Mouse (Mus musculus): Measurements from ENCODE around the gene Gm2075.
"Not testable (repeated sequence)": the region's sequence is repeated elsewhere in the genome, so short reads cannot be mapped to it uniquely, and the experiment has no call there.

The Gm2075 gene

GRCm38 (mm10) chr12:88011548-88011947 lies at the start of gene Gm2075:
Gm2075 (plus strand) TSS chr12:88011848.
- H3K27me3 ChIP-seq (ENCODE audit: insufficient read depth, low read length); H3K36me3 ChIP-seq (ENCODE audit: insufficient read depth, low read length); H3K4me1 ChIP-seq (replicated peaks; ENCODE audit: low read depth, low read length); H3K9me3 ChIP-seq (ENCODE audit: low read length); H3K4me3 ChIP-seq (replicated peaks; ENCODE audit: low read length): not testable (repeated sequence)

GRCm38 (mm10) chr12:87984000-87984399 lies 27.6 kb upstream of the Gm2075 start:
- not testable (repeated sequence) for H3K9me3 ChIP-seq (ENCODE audit: low read length); H3K36me3 ChIP-seq (ENCODE audit: insufficient read depth, low read length); H3K4me3 ChIP-seq (replicated peaks; ENCODE audit: low read length); H3K4me1 ChIP-seq (replicated peaks; ENCODE audit: low read depth, low read length); H3K27me3 ChIP-seq (ENCODE audit: insufficient read depth, low read length)
- 0 out of 2 replicates have a peak, but pooled peaks have one; percentile 8 for TF ChIP-seq CTCF (conservative IDR thresholded peaks at IDR 0.05; ENCODE audit: low read length)

GRCm38 (mm10) chr12:88004118-88004517 lies 7.5 kb upstream of the Gm2075 start:
- not testable (repeated sequence) for H3K27me3 ChIP-seq (ENCODE audit: insufficient read depth, low read length); H3K36me3 ChIP-seq (ENCODE audit: insufficient read depth, low read length); H3K4me3 ChIP-seq (replicated peaks; ENCODE audit: low read length); H3K4me1 ChIP-seq (replicated peaks; ENCODE audit: low read depth, low read length); H3K9me3 ChIP-seq (ENCODE audit: low read length)

- not testable (repeated sequence) for H3K36me3 ChIP-seq (ENCODE audit: insufficient read depth, low read length); H3K27me3 ChIP-seq (ENCODE audit: insufficient read depth, low read length); H3K4me1 ChIP-seq (replicated peaks; ENCODE audit: low read depth, low read length); H3K9me3 ChIP-seq (ENCODE audit: low read length); H3K4me3 ChIP-seq (replicated peaks; ENCODE audit: low read length)
Measured at GRCm38 (mm10) chr12:88018671-88019070, 7.0 kb downstream of the Gm2075 start, which contains the start of gene Gm6803. Gm6803 (minus strand) TSS chr12:88018771.

- not testable (repeated sequence) for H3K36me3 ChIP-seq (ENCODE audit: insufficient read depth, low read length); H3K4me1 ChIP-seq (replicated peaks; ENCODE audit: low read depth, low read length); H3K27me3 ChIP-seq (ENCODE audit: insufficient read depth, low read length); H3K9me3 ChIP-seq (ENCODE audit: low read length); H3K4me3 ChIP-seq (replicated peaks; ENCODE audit: low read length)
Measured at GRCm38 (mm10) chr12:88026704-88027103, 15.1 kb downstream of the Gm2075 start, which contains the start of gene Gm2056. Gm2056 (plus strand) TSS chr12:88027004.

GRCm38 (mm10) chr12:88032250-88032649 lies 20.6 kb downstream of the Gm2075 start:
- H3K27me3 ChIP-seq (ENCODE audit: insufficient read depth, low read length); H3K4me3 ChIP-seq (replicated peaks; ENCODE audit: low read length); H3K4me1 ChIP-seq (replicated peaks; ENCODE audit: low read depth, low read length); H3K36me3 ChIP-seq (ENCODE audit: insufficient read depth, low read length): not testable (repeated sequence)
- H3K9me3 ChIP-seq (ENCODE audit: low read length): peaks cover 33% of the 10 kb centered on the region

- H3K27me3 ChIP-seq (ENCODE audit: insufficient read depth, low read length); H3K36me3 ChIP-seq (ENCODE audit: insufficient read depth, low read length); H3K4me3 ChIP-seq (replicated peaks; ENCODE audit: low read length); H3K4me1 ChIP-seq (replicated peaks; ENCODE audit: low read depth, low read length): not testable (repeated sequence)
- H3K9me3 ChIP-seq (ENCODE audit: low read length): peaks cover 23% of the 10 kb centered on the region
Measured at GRCm38 (mm10) chr12:88039062-88039461, 27.4 kb downstream of the Gm2075 start.

GRCm38 (mm10) chr12:88039703-88040102 lies 28.1 kb downstream of the Gm2075 start:
- not testable (repeated sequence) for H3K4me1 ChIP-seq (replicated peaks; ENCODE audit: low read depth, low read length); H3K36me3 ChIP-seq (ENCODE audit: insufficient read depth, low read length); H3K4me3 ChIP-seq (replicated peaks; ENCODE audit: low read length); H3K27me3 ChIP-seq (ENCODE audit: insufficient read depth, low read length)
- H3K9me3 ChIP-seq (ENCODE audit: low read length): peaks cover 19% of the 10 kb centered on the region

- not testable (repeated sequence) for H3K36me3 ChIP-seq (ENCODE audit: insufficient read depth, low read length); H3K4me1 ChIP-seq (replicated peaks; ENCODE audit: low read depth, low read length)
- TF ChIP-seq NANOG (IDR thresholded peaks at IDR 0.05; ENCODE audit: borderline replicate concordance, low read length): peak; percentile 46; the same call in 1 of the 2 replicates
Measured at GRCm38 (mm10) chr12:88045226-88045625, 33.6 kb downstream of the Gm2075 start.

More at GRCm38 (mm10) chr12:88045226-88045625, 33.6 kb downstream of the Gm2075 start:
- not testable (repeated sequence) for H3K4me3 ChIP-seq (replicated peaks; ENCODE audit: low read length); H3K27me3 ChIP-seq (ENCODE audit: insufficient read depth, low read length)
- H3K9me3 ChIP-seq (ENCODE audit: low read length): peaks cover 49% of the 10 kb centered on the region
